Mouse (Mus musculus): ENCODE results near the gene Metap1d. TPM values are rescaled to one million over a fixed set of nuclear protein-coding genes. Genes with fewer than 3 reads are reported as not detected.

Gene Metap1d
- polyA plus RNA-seq, 1 experiment from 2014 or later = 21.0 TPM

GRCm38 (mm10) chr2:71526595-71527322 is 73.7 kb downstream of the Metap1d start:
- Histone ChIP-seq H3K4me1 (replicated peaks) (peaks cover 21% of the 10 kb centered on the region), H3K9ac (no peak overlapping the region), H3K4me3 (replicated peaks) (no peak overlapping the region), H3K27me3 (peaks cover 94% of the 10 kb centered on the region), H3K36me3 (replicated peaks) (no peaks in the 10 kb centered on the region), H3K9me3 (replicated peaks) (no peaks in the 10 kb centered on the region), H3K4me2 (no peak overlapping the region), H3K27ac (replicated peaks) (no peak overlapping the region)
- WGBS (ENCODE audit: insufficient replicate concordance) = 2% methylated on average over 10 of the region's 10 CpGs
- ATAC-seq (ENCODE audit: insufficient read depth) = no peak

DNA sequence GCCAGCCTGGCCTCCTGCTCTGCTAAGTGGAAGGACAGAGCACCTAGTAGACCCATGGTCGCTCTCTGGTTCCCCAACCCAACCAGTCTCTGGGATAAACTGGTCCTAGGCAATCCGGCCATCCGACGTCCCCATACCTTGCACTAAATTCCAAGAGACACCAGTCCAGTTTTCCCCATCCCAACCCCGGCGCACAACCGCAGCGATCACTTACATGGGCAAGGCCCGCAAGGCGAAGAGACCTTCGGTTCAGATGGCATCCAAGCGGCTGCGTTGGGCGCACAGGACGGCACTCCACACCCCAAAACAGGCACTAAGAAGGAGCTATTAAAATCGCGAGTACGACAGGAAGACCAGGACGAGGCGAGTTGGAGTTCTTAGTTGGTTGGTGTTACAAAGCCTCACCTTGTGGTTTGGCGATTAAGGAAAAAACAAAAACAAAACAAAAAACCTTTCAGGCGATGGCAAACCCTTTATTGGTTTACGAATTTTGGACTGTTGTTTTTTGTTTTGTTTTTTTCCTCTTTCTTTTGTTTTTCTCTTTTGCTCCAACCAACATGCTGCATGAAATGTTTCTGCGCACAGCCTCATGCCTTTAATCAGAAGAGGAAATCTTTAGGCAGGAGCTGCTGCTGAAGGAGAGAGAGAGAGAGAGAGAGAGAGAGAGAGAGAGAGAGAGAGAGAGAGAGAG is 74.4 kb downstream of the Metap1d start:
- H3K36me3 ChIP-seq (replicated peaks) = no peaks in the 10 kb centered on the region
- H3K4me3 ChIP-seq (replicated peaks) = no peak overlapping the region
- no peak for ATAC-seq (ENCODE audit: insufficient read depth)
- H3K4me2 ChIP-seq = no peak overlapping the region
- H3K9ac ChIP-seq = no peak overlapping the region
- no peaks in the 10 kb centered on the region for H3K9me3 ChIP-seq (replicated peaks)
- no peak overlapping the region for H3K27ac ChIP-seq (replicated peaks)
- peaks cover 100% of the 10 kb centered on the region for H3K27me3 ChIP-seq
- H3K4me1 ChIP-seq (replicated peaks) = peaks cover 27% of the 10 kb centered on the region
- 3% methylated on average over 24 of the region's 24 CpGs for WGBS (ENCODE audit: insufficient replicate concordance)

GRCm38 (mm10) chr2:71528014-71528713 is 75.1 kb downstream of the Metap1d start, which contains the start of gene Dlx1:
Gene Dlx1 (plus strand): TSS chr2:71528113.
- no peaks in the 10 kb centered on the region for H3K36me3 ChIP-seq (replicated peaks)
- no peak within 1 kb of the TSS for H3K9ac ChIP-seq
- peak within 1 kb of the TSS; percentile 83 for H3K4me2 ChIP-seq
- 3% methylated on average over 26 of the region's 26 CpGs for WGBS (ENCODE audit: insufficient replicate concordance)
- H3K27me3 ChIP-seq = peaks cover 100% of the 10 kb centered on the region
- no peaks in the 10 kb centered on the region for H3K9me3 ChIP-seq (replicated peaks)
- peak within 1 kb of the TSS; percentile 52 for H3K4me3 ChIP-seq (replicated peaks)
- H3K4me1 ChIP-seq (replicated peaks) = peaks cover 29% of the 10 kb centered on the region
- no peak within 1 kb of the TSS for H3K27ac ChIP-seq (replicated peaks)
- no peak for ATAC-seq (ENCODE audit: insufficient read depth)

DNA sequence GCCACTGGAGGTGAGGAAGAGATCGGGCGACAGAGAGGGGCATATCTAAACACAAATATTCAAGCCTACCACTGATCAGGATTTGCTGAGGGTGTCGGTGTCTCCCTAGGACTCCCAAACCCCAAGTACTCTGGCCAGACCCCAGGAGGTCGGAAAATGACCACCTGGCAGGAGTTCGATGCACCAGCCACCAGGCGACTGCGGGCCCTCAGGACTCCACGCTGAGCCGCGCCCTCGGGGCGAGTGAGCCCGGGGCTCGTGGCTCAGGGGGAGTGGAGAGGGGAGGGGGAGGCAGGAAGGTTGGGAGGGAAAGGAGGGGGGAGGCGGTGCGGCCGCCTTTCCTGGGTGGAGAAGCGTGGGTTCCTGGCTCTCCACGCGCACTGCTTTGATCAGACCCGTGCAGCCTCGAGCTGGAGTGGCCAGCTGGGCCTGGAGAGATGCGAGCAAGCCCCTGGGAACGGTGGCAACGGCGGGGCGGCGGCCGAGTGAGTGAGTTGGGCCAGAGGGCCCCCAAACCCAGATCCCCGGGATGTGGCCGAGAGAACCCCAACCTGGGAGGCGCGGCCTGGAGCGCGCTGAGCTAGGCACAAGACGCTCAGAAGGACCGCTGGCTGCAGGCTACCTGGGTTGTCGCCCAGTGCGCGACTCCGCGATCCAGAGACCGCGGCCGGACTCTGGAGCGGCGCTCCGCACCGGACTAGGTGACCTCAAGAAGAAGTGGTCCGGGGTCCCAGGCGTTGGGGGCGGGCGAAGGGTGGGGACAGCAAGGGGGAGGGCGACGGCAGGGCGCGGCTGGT is 75.8 kb downstream of the Metap1d start:
- peak; percentile 45 for ATAC-seq (ENCODE audit: insufficient read depth)
- no peak overlapping the region for H3K9ac ChIP-seq
- peaks cover 100% of the 10 kb centered on the region for H3K27me3 ChIP-seq
- peaks cover 29% of the 10 kb centered on the region for H3K4me1 ChIP-seq (replicated peaks)
- no peaks in the 10 kb centered on the region for H3K36me3 ChIP-seq (replicated peaks)
- peak overlapping the region; percentile 52 for H3K4me3 ChIP-seq (replicated peaks)
- H3K27ac ChIP-seq (replicated peaks) = no peak overlapping the region
- 2% methylated on average over 56 of the region's 57 CpGs for WGBS (ENCODE audit: insufficient replicate concordance)
- peak overlapping the region; percentile 83 for H3K4me2 ChIP-seq
- no peaks in the 10 kb centered on the region for H3K9me3 ChIP-seq (replicated peaks)

DNA sequence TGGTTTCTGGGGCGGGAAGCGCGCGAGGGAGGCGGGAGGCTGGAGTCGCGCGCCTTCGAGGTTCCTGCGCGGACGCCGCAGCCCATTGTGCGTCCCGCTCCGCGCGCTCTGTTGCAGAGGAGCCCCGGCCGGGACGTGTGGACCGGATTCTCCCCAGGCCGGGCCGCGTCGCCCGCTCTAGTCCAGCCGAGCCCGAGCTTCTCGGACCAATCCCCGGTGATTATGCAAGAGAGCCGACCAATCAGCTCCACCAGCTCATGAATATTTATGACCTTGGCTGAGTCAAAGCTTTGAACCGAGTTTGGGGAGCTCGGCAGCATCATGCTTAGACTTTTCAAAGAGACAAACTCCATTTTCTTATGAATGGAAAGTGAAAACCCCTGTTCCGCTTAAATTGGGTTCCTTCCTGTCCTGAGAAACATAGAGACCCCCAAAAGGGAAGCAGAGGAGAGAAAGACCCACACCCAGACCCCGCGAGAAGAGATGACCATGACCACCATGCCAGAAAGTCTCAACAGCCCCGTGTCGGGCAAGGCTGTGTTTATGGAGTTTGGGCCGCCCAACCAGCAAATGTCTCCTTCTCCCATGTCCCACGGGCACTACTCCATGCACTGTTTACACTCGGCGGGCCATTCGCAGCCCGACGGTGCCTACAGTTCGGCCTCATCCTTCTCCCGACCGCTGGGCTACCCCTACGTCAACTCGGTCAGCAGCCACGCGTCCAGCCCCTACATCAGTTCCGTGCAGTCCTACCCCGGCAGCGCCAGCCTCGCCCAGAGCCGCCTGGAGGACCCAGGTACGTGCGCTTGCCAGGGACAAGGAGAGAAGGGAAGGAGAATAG is 76.7 kb downstream of the Metap1d start:
- no peak overlapping the region for H3K27ac ChIP-seq (replicated peaks)
- H3K4me3 ChIP-seq (replicated peaks) = peak overlapping the region; percentile 52
- no peaks in the 10 kb centered on the region for H3K9me3 ChIP-seq (replicated peaks)
- H3K4me1 ChIP-seq (replicated peaks) = peaks cover 29% of the 10 kb centered on the region
- under 1% methylated on average over 60 of the region's 60 CpGs for WGBS (ENCODE audit: insufficient replicate concordance)
- peak; percentile 82 for ATAC-seq (ENCODE audit: insufficient read depth)
- no peaks in the 10 kb centered on the region for H3K36me3 ChIP-seq (replicated peaks)
- peak overlapping the region; percentile 83 for H3K4me2 ChIP-seq
- H3K27me3 ChIP-seq = peaks cover 100% of the 10 kb centered on the region
- H3K9ac ChIP-seq = no peak overlapping the region

GRCm38 (mm10) chr2:71530391-71531123 is 77.5 kb downstream of the Metap1d start:
- H3K9ac ChIP-seq = no peak overlapping the region
- H3K36me3 ChIP-seq (replicated peaks) = no peaks in the 10 kb centered on the region
- 2% methylated on average over 34 of the region's 34 CpGs for WGBS (ENCODE audit: insufficient replicate concordance)
- no peak overlapping the region for H3K27ac ChIP-seq (replicated peaks)
- H3K9me3 ChIP-seq (replicated peaks) = no peaks in the 10 kb centered on the region
- peaks cover 99% of the 10 kb centered on the region for H3K27me3 ChIP-seq
- ATAC-seq (ENCODE audit: insufficient read depth) = no peak
- H3K4me3 ChIP-seq (replicated peaks) = no peak overlapping the region
- H3K4me1 ChIP-seq (replicated peaks) = peaks cover 29% of the 10 kb centered on the region
- peak overlapping the region; percentile 83; the same call in 1 of the 2 replicates for H3K4me2 ChIP-seq

- Histone ChIP-seq H3K4me3 (replicated peaks) (no peak overlapping the region), H3K9me3 (replicated peaks) (no peaks in the 10 kb centered on the region), H3K4me1 (replicated peaks) (peaks cover 29% of the 10 kb centered on the region), H3K27me3 (peaks cover 98% of the 10 kb centered on the region), H3K27ac (replicated peaks) (no peak overlapping the region), H3K36me3 (replicated peaks) (no peaks in the 10 kb centered on the region), H3K9ac (no peak overlapping the region), H3K4me2 (no peak overlapping the region)
- 0% methylated on average over 12 of the region's 12 CpGs for WGBS (ENCODE audit: insufficient replicate concordance)
- no peak for ATAC-seq (ENCODE audit: insufficient read depth)
Observed at GRCm38 (mm10) chr2:71531124-71531590, 78.1 kb downstream of the Metap1d start.

- H3K4me1 ChIP-seq (replicated peaks) = peaks cover 29% of the 10 kb centered on the region
- peaks cover 98% of the 10 kb centered on the region for H3K27me3 ChIP-seq
- 1% methylated on average over 43 of the region's 43 CpGs for WGBS (ENCODE audit: insufficient replicate concordance)
- no peak overlapping the region for H3K4me2 ChIP-seq
- no peak overlapping the region for H3K27ac ChIP-seq (replicated peaks)
- no peaks in the 10 kb centered on the region for H3K9me3 ChIP-seq (replicated peaks)
- no peak overlapping the region for H3K4me3 ChIP-seq (replicated peaks)
- no peak overlapping the region for H3K9ac ChIP-seq
- no peaks in the 10 kb centered on the region for H3K36me3 ChIP-seq (replicated peaks)
- no peak for ATAC-seq (ENCODE audit: insufficient read depth)
Observed at GRCm38 (mm10) chr2:71531990-71532970, 79.2 kb downstream of the Metap1d start.

- ATAC-seq (ENCODE audit: insufficient read depth) = no peak
- peaks cover 29% of the 10 kb centered on the region for H3K4me1 ChIP-seq (replicated peaks)
- H3K27ac ChIP-seq (replicated peaks) = no peak overlapping the region
- WGBS (ENCODE audit: insufficient replicate concordance) = 8% methylated on average over 5 of the region's 5 CpGs
- no peak overlapping the region for H3K4me3 ChIP-seq (replicated peaks)
- H3K4me2 ChIP-seq = no peak overlapping the region
- no peaks in the 10 kb centered on the region for H3K36me3 ChIP-seq (replicated peaks)
- H3K9ac ChIP-seq = no peak overlapping the region
- peaks cover 98% of the 10 kb centered on the region for H3K27me3 ChIP-seq
- H3K9me3 ChIP-seq (replicated peaks) = no peaks in the 10 kb centered on the region
Observed at GRCm38 (mm10) chr2:71533094-71533493, 80.0 kb downstream of the Metap1d start.
